Mouse (Mus musculus): ENCODE data around the gene Dlg5. TPM values are rescaled to one million over a fixed set of nuclear protein-coding genes. Genes with fewer than 3 reads are reported as not detected.
A peak's percentile ranks its signal among the peaks of the same experiment; 100 is the strongest.

The Dlg5 gene
- total and polyA plus RNA-seq, 2 experiments from 2014 or later = 17.9 to 87.4 TPM

DNA sequence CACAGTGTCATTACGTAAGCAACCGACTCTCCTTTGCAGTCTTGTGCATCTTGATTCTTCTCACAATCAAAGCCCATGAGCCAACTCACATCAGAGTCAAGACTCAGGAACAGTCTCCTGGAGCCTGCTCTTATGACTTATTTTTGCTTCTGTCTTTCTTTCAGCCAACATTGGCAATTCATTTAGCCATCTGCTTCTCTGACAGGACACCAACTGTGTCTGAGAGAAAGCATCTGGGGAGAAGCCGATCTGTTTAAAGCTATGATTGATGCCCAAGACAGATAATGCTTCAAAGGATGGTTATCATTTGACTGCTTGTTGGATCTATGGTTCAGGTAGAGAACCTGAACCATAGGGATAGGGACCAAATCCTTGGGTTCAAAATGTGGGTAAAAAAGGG is 153.3 kb downstream of the Dlg5 start:
- no peak overlapping the region for H3K27ac ChIP-seq (ENCODE audit: low read depth, low read length)
- no peak for DNase-seq (ENCODE audit: low spot score)
- H3K27me3 ChIP-seq (ENCODE audit: insufficient read depth, low read length) = no peaks in the 10 kb centered on the region
- no peak overlapping the region for H3K4me3 ChIP-seq (ENCODE audit: low read depth, low read length)
- H3K36me3 ChIP-seq (ENCODE audit: insufficient read depth, low read length) = no peaks in the 10 kb centered on the region
- H3K4me2 ChIP-seq (ENCODE audit: low read depth, low read length, poor library complexity, severe bottlenecking) = no peak overlapping the region
- no peak for TF ChIP-seq CTCF (IDR thresholded peaks at IDR 0.05)
- no peak for ATAC-seq (ENCODE audit: low FRiP score)
- 86% methylated on average over 3 of the region's 3 CpGs for WGBS
- H3K9me3 ChIP-seq (ENCODE audit: low read length) = no peaks in the 10 kb centered on the region
- H3K4me1 ChIP-seq (ENCODE audit: insufficient read depth, low read length) = no peaks in the 10 kb centered on the region
- no peak overlapping the region for H3K9ac ChIP-seq (replicated peaks; ENCODE audit: low read length, poor library complexity, severe bottlenecking)

- Histone ChIP-seq H3K9ac (replicated peaks; ENCODE audit: low read length, poor library complexity, severe bottlenecking) (no peak overlapping the region), H3K27ac (ENCODE audit: low read depth, low read length) (no peak overlapping the region), H3K4me1 (ENCODE audit: insufficient read depth, low read length) (no peaks in the 10 kb centered on the region), H3K27me3 (ENCODE audit: insufficient read depth, low read length) (no peaks in the 10 kb centered on the region), H3K36me3 (ENCODE audit: insufficient read depth, low read length) (no peaks in the 10 kb centered on the region), H3K4me3 (ENCODE audit: low read depth, low read length) (no peak overlapping the region), H3K4me2 (ENCODE audit: low read depth, low read length, poor library complexity, severe bottlenecking) (no peak overlapping the region), H3K9me3 (ENCODE audit: low read length) (no peaks in the 10 kb centered on the region)
- no peak for TF ChIP-seq CTCF (IDR thresholded peaks at IDR 0.05)
- 86% methylated on average over 1 of the region's 1 CpGs for WGBS
- ATAC-seq (ENCODE audit: low FRiP score) (no peak), DNase-seq (ENCODE audit: low spot score) (no peak)
These were observed 154.9 kb downstream of the Dlg5 start for GRCm38 (mm10) chr14:24090790-24091189.

- ATAC-seq (ENCODE audit: low FRiP score) = no peak
- Histone ChIP-seq H3K9me3 (ENCODE audit: low read length) (no peaks in the 10 kb centered on the region), H3K36me3 (ENCODE audit: insufficient read depth, low read length) (no peaks in the 10 kb centered on the region), H3K4me1 (ENCODE audit: insufficient read depth, low read length) (no peaks in the 10 kb centered on the region), H3K4me2 (ENCODE audit: low read depth, low read length, poor library complexity, severe bottlenecking) (no peak overlapping the region), H3K27me3 (ENCODE audit: insufficient read depth, low read length) (no peaks in the 10 kb centered on the region), H3K4me3 (ENCODE audit: low read depth, low read length) (no peak overlapping the region), H3K9ac (replicated peaks; ENCODE audit: low read length, poor library complexity, severe bottlenecking) (no peak overlapping the region), H3K27ac (ENCODE audit: low read depth, low read length) (no peak overlapping the region)
- 87% methylated on average over 3 of the region's 3 CpGs for WGBS
- no peak for DNase-seq (ENCODE audit: low spot score)
- TF ChIP-seq CTCF (IDR thresholded peaks at IDR 0.05) = no peak
These were observed 156.5 kb downstream of the Dlg5 start for GRCm38 (mm10) chr14:24089181-24089580.

- Histone ChIP-seq H3K4me2 (ENCODE audit: low read depth, low read length, poor library complexity, severe bottlenecking) (no peak overlapping the region), H3K27me3 (ENCODE audit: insufficient read depth, low read length) (no peaks in the 10 kb centered on the region), H3K36me3 (ENCODE audit: insufficient read depth, low read length) (no peaks in the 10 kb centered on the region), H3K9me3 (ENCODE audit: low read length) (no peaks in the 10 kb centered on the region), H3K27ac (ENCODE audit: low read depth, low read length) (no peak overlapping the region), H3K4me3 (ENCODE audit: low read depth, low read length) (no peak overlapping the region), H3K9ac (replicated peaks; ENCODE audit: low read length, poor library complexity, severe bottlenecking) (no peak overlapping the region), H3K4me1 (ENCODE audit: insufficient read depth, low read length) (no peaks in the 10 kb centered on the region)
- TF ChIP-seq CTCF (IDR thresholded peaks at IDR 0.05) = no peak
- no peak for DNase-seq (ENCODE audit: low spot score)
- 88% methylated on average over 3 of the region's 3 CpGs for WGBS
- no peak for ATAC-seq (ENCODE audit: low FRiP score)
These were observed 158.3 kb downstream of the Dlg5 start for GRCm38 (mm10) chr14:24087430-24087829.

DNA sequence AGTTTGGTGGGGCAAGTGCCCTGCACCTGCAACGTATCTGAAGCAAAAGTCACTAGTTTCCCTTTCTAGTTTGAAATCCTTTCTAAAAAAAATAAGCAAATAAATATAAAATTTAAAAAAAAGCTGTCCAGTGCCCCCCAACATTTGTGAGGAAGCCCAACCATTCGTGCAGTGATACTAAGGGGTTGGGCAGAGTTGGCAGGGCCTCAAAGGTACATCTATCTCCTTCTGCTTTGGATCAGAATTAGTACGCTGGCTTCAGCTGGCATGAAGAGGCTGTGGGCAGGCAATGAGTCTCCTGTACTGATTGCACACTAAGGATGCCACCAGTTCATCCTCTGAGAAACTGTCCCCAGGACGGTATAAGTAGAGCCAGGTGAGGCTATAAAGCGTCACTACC is 159.2 kb downstream of the Dlg5 start:
- Histone ChIP-seq H3K9me3 (ENCODE audit: low read length) (no peaks in the 10 kb centered on the region), H3K36me3 (ENCODE audit: insufficient read depth, low read length) (no peaks in the 10 kb centered on the region), H3K4me2 (ENCODE audit: low read depth, low read length, poor library complexity, severe bottlenecking) (no peak overlapping the region), H3K4me3 (ENCODE audit: low read depth, low read length) (no peak overlapping the region), H3K4me1 (ENCODE audit: insufficient read depth, low read length) (no peaks in the 10 kb centered on the region), H3K27ac (ENCODE audit: low read depth, low read length) (no peak overlapping the region), H3K9ac (replicated peaks; ENCODE audit: low read length, poor library complexity, severe bottlenecking) (no peak overlapping the region), H3K27me3 (ENCODE audit: insufficient read depth, low read length) (no peaks in the 10 kb centered on the region)
- DNase-seq (ENCODE audit: low spot score) (peak; percentile 44), ATAC-seq (ENCODE audit: low FRiP score) (no peak)
- WGBS = 75% methylated on average over 5 of the region's 5 CpGs
- no peak for TF ChIP-seq CTCF (IDR thresholded peaks at IDR 0.05)

Small RNA genes within 50 kb of the gene (microRNA-seq; reads per million reads assigned to microRNA genes)
- not detected for gene Mir7210 (ENCODE audit: borderline number of aligned reads)

Other genes with a start within 250 kb of the Dlg5 start
- gene Kcnma1, start 231.4 kb downstream of the Dlg5 start, total RNA-seq (2014; rRNA removed) = 45.7 and 55.4 TPM in 2 replicates
- gene Kcnma1, start 231.4 kb downstream of the Dlg5 start, polyA plus RNA-seq (2015; fragmentation: Nextera tagmentation; extraction: Ambion mirVana) = 17.4 and 20.6 TPM in 2 replicates
- not detected in 2 replicates for gene E330034G19Rik, start 47.3 kb upstream of the Dlg5 start, total RNA-seq (2014; rRNA removed)
- gene E330034G19Rik, start 47.3 kb upstream of the Dlg5 start, polyA plus RNA-seq (2015; fragmentation: Nextera tagmentation; extraction: Ambion mirVana) = 0.11 TPM in 1 of 2 replicates, not detected in the other
- 22.0 and 24.3 TPM in 2 replicates for gene Polr3a, start 241.1 kb upstream of the Dlg5 start, total RNA-seq (2014; rRNA removed)
- gene Polr3a, start 241.1 kb upstream of the Dlg5 start, polyA plus RNA-seq (2015; fragmentation: Nextera tagmentation; extraction: Ambion mirVana) = 12.5 and 14.6 TPM in 2 replicates
- gene Rps24, start 241.2 kb upstream of the Dlg5 start, total RNA-seq (2014; rRNA removed) = 1,066 and 1,223 TPM in 2 replicates
- gene Rps24, start 241.2 kb upstream of the Dlg5 start, polyA plus RNA-seq (2015; fragmentation: Nextera tagmentation; extraction: Ambion mirVana) = 799 and 839 TPM in 2 replicates